Mouse (Mus musculus) MEL (cell line): ENCODE measurements around the gene Gm49396. TPM values are rescaled to one million over a fixed set of nuclear protein-coding genes. Genes with fewer than 3 reads are reported as not detected.

Source experiments
- DNase-seq: peaks from one replicate; pipeline ENCODE4 v3.0.0; 2011; ENCODE audit warnings: low read depth, low spot score
- H3K27ac ChIP-seq: 2 replicates; pipeline ENCODE4 v1.5.1; 2012; ENCODE audit warnings: low read depth, mild to moderate bottlenecking, control low read depth, low read length, moderate library complexity; ENCODE audit not compliant: control insufficient read depth
- H3K27me3 ChIP-seq, 2 experiments: fragments of 150-350 bp in 1 of 2; sonication (generic) in 1 of 2; 2 replicates each; pipeline ENCODE4 v1.6.1; 2012; ENCODE audit warnings: low read length in 2 of 2, mild to moderate bottlenecking in 2 of 2, improper control_type of control experiment in 1 of 2, moderate library complexity in 1 of 2; ENCODE audit not compliant: insufficient read depth in 2 of 2, control insufficient read depth in 1 of 2
- H3K36me3 ChIP-seq, 2 experiments: 2 replicates each; pipeline ENCODE4 v1.6.1; 2012 to 2014; ENCODE audit warnings: low read length in 2 of 2, improper control_type of control experiment in 1 of 2, inconsistent platforms in 1 of 2, mild to moderate bottlenecking in 1 of 2; ENCODE audit not compliant: insufficient read depth in 2 of 2, control insufficient read depth in 1 of 2
- H3K4me1 ChIP-seq, 2 experiments: fragments of 150-350 bp in 1 of 2; sonication (generic) in 1 of 2; 2 replicates each; pipeline ENCODE4 v1.6.1; 2012; ENCODE audit warnings: low read length in 2 of 2, improper control_type of control experiment in 1 of 2, mild to moderate bottlenecking in 1 of 2; ENCODE audit not compliant: insufficient read depth in 2 of 2, control insufficient read depth in 1 of 2
- H3K4me3 ChIP-seq, 2 experiments: fragments of 150-350 bp in 1 of 2; sonication (generic) in 1 of 2; 2 replicates each; pipeline ENCODE4 v1.5.1; 2012; ENCODE audit warnings: low read depth in 2 of 2, low read length in 2 of 2, mild to moderate bottlenecking in 2 of 2, moderate library complexity in 2 of 2, control low read depth in 1 of 2, improper control_type of control experiment in 1 of 2; ENCODE audit not compliant: control insufficient read depth in 1 of 2, insufficient read depth in 1 of 2
- H3K79me2 ChIP-seq: 2 replicates; pipeline ENCODE4 v1.6.1; 2012; ENCODE audit warnings: mild to moderate bottlenecking, low read length, moderate library complexity; ENCODE audit not compliant: control insufficient read depth, poor library complexity, insufficient read depth
- H3K9ac ChIP-seq: 2 replicates; pipeline ENCODE4 v1.6.1; 2012; ENCODE audit warnings: low read depth, mild to moderate bottlenecking, control low read depth, low read length, moderate library complexity; ENCODE audit not compliant: control insufficient read depth, poor library complexity, severe bottlenecking
- H3K9me3 ChIP-seq: fragments of 150-350 bp; sonication (generic); replicated peaks from 2 replicates; pipeline ENCODE4 v1.6.1; 2012; ENCODE audit warnings: mild to moderate bottlenecking, low read length, improper control_type of control experiment, moderate library complexity; ENCODE audit not compliant: insufficient read depth
- BHLHE40 ChIP-seq: IDR thresholded peaks from 2 replicates; pipeline ENCODE4 v1.6.1; 2012; ENCODE audit warnings: low read depth, mild to moderate bottlenecking, inconsistent platforms, low read length, improper control_type of control experiment, borderline replicate concordance
- CHD2 ChIP-seq: IDR thresholded peaks from 2 replicates; pipeline ENCODE4 v1.6.1; 2011; ENCODE audit warnings: low read length, improper control_type of control experiment
- CTCF ChIP-seq, 3 experiments: IDR thresholded peaks in 2 of 3; conservative IDR thresholded peaks in 1 of 3; 2 replicates each; pipeline ENCODE4 v1.5.1; 2011 to 2012; ENCODE audit warnings: low read length in 3 of 3, low read depth in 2 of 3, mild to moderate bottlenecking in 2 of 3, improper control_type of control experiment in 1 of 3, inconsistent platforms in 1 of 3, mixed read lengths in 1 of 3, moderate library complexity in 1 of 3; ENCODE audit not compliant: control insufficient read depth in 1 of 3, insufficient read depth in 1 of 3, poor library complexity in 1 of 3, severe bottlenecking in 1 of 3
- ELF1 ChIP-seq: IDR thresholded peaks from 2 replicates; pipeline ENCODE4 v1.6.1; 2014; ENCODE audit warnings: low read depth, mild to moderate bottlenecking, inconsistent platforms, low read length, improper control_type of control experiment, moderate library complexity
- EP300 ChIP-seq, 2 experiments: IDR thresholded peaks; 2 replicates each; pipeline ENCODE4 v1.6.1; 2011; ENCODE audit warnings: improper control_type of control experiment in 2 of 2, low read length in 2 of 2, low read depth in 1 of 2, mild to moderate bottlenecking in 1 of 2
- GABPA ChIP-seq: IDR thresholded peaks from 2 replicates; pipeline ENCODE4 v1.6.1; 2012; ENCODE audit warnings: low read depth, mild to moderate bottlenecking, inconsistent platforms, low read length, improper control_type of control experiment, moderate library complexity
- MAX ChIP-seq: IDR thresholded peaks from 2 replicates; pipeline ENCODE4 v1.6.1; 2011; ENCODE audit warnings: low read length, improper control_type of control experiment
- NRF1 ChIP-seq: IDR thresholded peaks from 2 replicates; pipeline ENCODE4 v1.6.1; 2014; ENCODE audit warnings: low read depth, mild to moderate bottlenecking, inconsistent platforms, low read length, improper control_type of control experiment, moderate library complexity; ENCODE audit not compliant: poor library complexity, insufficient read depth, severe bottlenecking
- TBP ChIP-seq: IDR thresholded peaks from 2 replicates; pipeline ENCODE4 v1.8.0; 2011; ENCODE audit warnings: low read depth, low read length, improper control_type of control experiment
- ZC3H11A ChIP-seq: IDR thresholded peaks from 2 replicates; pipeline ENCODE4 v1.6.1; 2012; ENCODE audit warnings: low read depth, mild to moderate bottlenecking, inconsistent platforms, low read length, improper control_type of control experiment
- ZKSCAN1 ChIP-seq: IDR thresholded peaks from 2 replicates; pipeline ENCODE4 v1.6.1; 2012; ENCODE audit warnings: low read depth, mild to moderate bottlenecking, inconsistent platforms, low read length, improper control_type of control experiment, moderate library complexity
- polyA plus RNA-seq, 2 experiments: library from polyadenylated mRNA; stranded (reverse) in 1 of 2; unstranded in 1 of 2; fragments of >175 nt in 1 of 2; fragments of >200 nt in 1 of 2; gene quantifications; 2 replicates each; pipeline versions ENCODE4 v1.2.1 to v1.2.4; 2012; ENCODE audit warnings: low replicate concordance in 2 of 2, low read depth in 1 of 2; ENCODE audit not compliant: insufficient read length in 2 of 2, insufficient read depth in 1 of 2, missing spikeins in 1 of 2
- total RNA-seq: library from RNA; depleted of rRNA; stranded (reverse); fragments of 300-350 nt; gene quantifications from 2 replicates; pipeline ENCODE4 v1.2.3, GENCODE M21; 2012

Gm49396 gene
- total and polyA plus RNA-seq, 3 experiments = 1.9 to 4.2 TPM; not detected in 1

DNA sequence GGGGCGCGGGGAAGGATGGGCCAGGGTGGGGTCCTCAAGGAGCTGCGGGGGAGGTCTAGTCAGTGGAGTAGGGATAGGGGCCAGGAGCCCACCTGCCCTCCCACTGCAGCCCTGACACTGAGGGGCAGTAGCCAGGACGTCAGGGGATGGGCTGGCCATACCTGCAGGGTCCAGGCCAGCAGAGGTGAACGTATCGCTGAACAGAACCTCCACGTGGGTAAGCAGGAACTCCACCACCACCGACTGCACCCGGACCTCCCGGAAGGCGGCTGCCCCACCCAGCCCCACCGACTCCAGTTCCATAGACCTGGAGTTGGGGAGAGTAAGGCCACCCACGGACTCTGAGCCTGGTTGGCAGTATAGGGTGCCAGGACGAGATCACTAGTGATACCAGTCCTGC lies 36.2 kb upstream of the Gm49396 start:
- H3K9me3 ChIP-seq = no peaks in the 10 kb centered on the region
- H3K4me1 ChIP-seq = peaks cover 0 to 5% of the 10 kb centered on the region in 2 experiments; a peak in 1 of 4 replicates
- no peak for DNase-seq
- no peak overlapping the region for H3K4me3 ChIP-seq
- H3K27me3 ChIP-seq = no peaks in the 10 kb centered on the region
- H3K27ac ChIP-seq = no peak overlapping the region
- no peak overlapping the region for H3K9ac ChIP-seq
- no peaks in the 10 kb centered on the region for H3K79me2 ChIP-seq
- no peaks in the 10 kb centered on the region for H3K36me3 ChIP-seq
- no peak for TF ChIP-seq ZC3H11A

DNA sequence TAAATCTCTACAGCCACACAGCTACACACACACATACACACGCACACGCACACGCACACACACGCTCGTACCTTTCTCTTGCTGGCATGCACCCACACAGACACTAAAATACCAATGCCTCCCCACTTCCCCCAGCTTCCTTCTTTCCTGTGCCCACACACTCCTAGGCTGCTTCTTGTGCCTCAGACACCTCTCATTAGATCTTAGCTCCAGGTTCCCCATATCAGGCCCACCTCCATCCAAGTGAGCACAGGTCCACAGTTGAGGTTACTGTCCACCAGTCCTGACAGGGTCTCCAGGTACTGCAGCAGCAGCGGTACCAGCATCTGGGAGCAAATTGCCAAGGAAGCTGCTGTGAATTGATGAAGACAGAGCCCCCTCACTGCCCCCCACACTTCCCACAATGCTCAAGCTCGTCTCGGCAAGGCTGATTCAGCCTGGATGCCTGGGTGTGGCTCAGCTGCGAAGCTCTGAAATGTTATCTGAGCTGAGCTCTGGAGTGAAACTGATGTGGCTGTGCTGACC lies 31.8 kb upstream of the Gm49396 start:
- Histone ChIP-seq H3K36me3 (peaks cover 0 to 7% of the 10 kb centered on the region in 2 experiments; a peak in 2 of 4 replicates), H3K4me3 (no peak overlapping the region), H3K9ac (no peak overlapping the region), H3K9me3 (no peaks in the 10 kb centered on the region), H3K4me1 (peaks cover 0 to 15% of the 10 kb centered on the region in 2 experiments; a peak in 2 of 4 replicates), H3K27ac (no peak overlapping the region), H3K79me2 (no peaks in the 10 kb centered on the region; the same call in 1 of the 2 replicates), H3K27me3 (no peaks in the 10 kb centered on the region)
- TF ChIP-seq GABPA = no peak
- TF ChIP-seq ZC3H11A = no peak
- no peak for TF ChIP-seq NRF1
- TF ChIP-seq EP300 (IDR thresholded peaks at IDR 0.05; ENCODE audit: low read depth in 1 of 2, low read length in 2 of 2) = no peak
- TF ChIP-seq BHLHE40 = no peak
- no peak for TF ChIP-seq CHD2
- TF ChIP-seq CTCF (IDR thresholded peaks at IDR 0.05 in 2 of 3, conservative IDR thresholded peaks at IDR 0.05 in 1 of 3; ENCODE audit: control insufficient read depth in 1 of 3, insufficient read depth in 1 of 3, low read depth in 2 of 3, low read length in 3 of 3, poor library complexity in 1 of 3, severe bottlenecking in 1 of 3) = no peak
- DNase-seq = no peak

DNA sequence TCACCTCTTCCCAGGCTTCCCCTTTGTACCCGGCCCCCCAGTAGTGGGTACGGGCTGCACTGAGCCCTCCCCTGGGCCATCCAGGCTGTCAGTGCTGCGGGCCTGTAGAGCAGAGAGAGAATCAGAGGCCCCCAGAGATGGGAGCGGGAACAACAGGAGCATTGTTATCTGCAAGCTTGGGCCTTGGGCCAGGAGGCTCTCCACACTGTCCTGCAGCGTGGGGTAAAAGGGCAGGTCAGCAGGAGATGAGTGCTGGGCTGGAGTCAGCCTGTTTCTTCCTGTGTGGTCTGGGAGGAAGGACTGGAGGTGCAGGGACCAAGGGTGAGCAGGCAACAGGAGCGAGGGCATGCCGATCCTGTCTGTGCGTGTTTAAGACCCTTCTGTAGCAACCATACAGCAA lies 30.2 kb upstream of the Gm49396 start:
- Histone ChIP-seq H3K27ac (no peak overlapping the region), H3K27me3 (no peaks in the 10 kb centered on the region), H3K4me1 (peaks cover 0 to 15% of the 10 kb centered on the region in 2 experiments; a peak in 2 of 4 replicates), H3K36me3 (peaks cover 0 to 13% of the 10 kb centered on the region in 2 experiments; a peak in 2 of 4 replicates), H3K4me3 (no peak overlapping the region), H3K9me3 (no peaks in the 10 kb centered on the region), H3K9ac (no peak overlapping the region), H3K79me2 (no peaks in the 10 kb centered on the region; the same call in 1 of the 2 replicates)
- no peak for TF ChIP-seq MAX
- no peak for TF ChIP-seq TBP
- no peak for TF ChIP-seq ELF1
- no peak for TF ChIP-seq ZKSCAN1
- DNase-seq = no peak
